ENCODE assay signal across 11 mouse cellular contexts in the genomic region with DNA sequence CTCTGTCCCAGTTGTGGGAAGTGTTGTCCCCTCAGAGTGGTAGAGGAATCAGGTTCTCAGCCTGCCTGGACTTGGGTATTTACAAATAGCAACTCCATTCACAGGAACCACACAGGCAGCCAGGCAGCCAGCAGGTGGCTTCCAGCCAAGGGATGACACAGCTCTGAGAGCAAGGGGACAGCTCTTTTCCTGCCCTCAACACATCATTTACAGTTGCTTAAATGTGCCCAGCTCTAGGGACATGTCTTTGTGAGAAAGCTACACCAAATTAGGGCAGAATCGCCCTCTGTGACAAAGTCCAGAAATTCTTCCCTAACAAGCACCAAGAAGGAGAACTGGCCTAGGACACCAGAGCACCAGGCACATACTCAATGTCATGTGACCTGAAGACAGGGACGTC. TPM values are rescaled to one million over a fixed set of nuclear protein-coding genes. Genes with fewer than 3 reads are reported as not detected.
DNase-seq lines count a peak whose midpoint lies in the region; ATAC-seq and TF ChIP-seq lines count a peak whose summit lies in the region.
"Had no signal": no experiment of that assay in that cellular context is flagged by ENCODE, and none has a peak within 500 bp of the region (broad histone marks: within the 10 kb centered on the region; RNA-seq: fewer than 3 reads in every experiment).

No protein-coding gene starts in this region.

- ATAC-seq in cerebellum, adult (ENCODE audit: insufficient number of reproducible peaks, low FRiP score, low TSS enrichment): no peak
- ATAC-seq: forebrain, embryonic 14.5 days had no signal

- peak; percentile 18; the same call in 1 of the 2 replicates for TF ChIP-seq CTCF in layer of hippocampus, adult 2 months (conservative IDR thresholded peaks at IDR 0.05)

- H3K4me3 ChIP-seq in layer of hippocampus, adult 2 months: no peak overlapping the region
- H3K4me3 ChIP-seq: heart, embryonic 13.5 days; myocyte had no signal

- no peak overlapping the region for H3K27ac ChIP-seq in layer of hippocampus, adult 2 months
- H3K27ac ChIP-seq: heart, embryonic 13.5 days had no signal

- DNase-seq in cerebellum, postnatal 14 days: peak; percentile 83 to 84
- DNase-seq in layer of hippocampus, adult 2 months (ENCODE audit: low spot score in 2 of 2): peak in 1 of 2 experiments; percentile 44
- DNase-seq in layer of hippocampus, adult 11-12 months (ENCODE audit: low spot score): no peak
- peak; percentile 16 for DNase-seq in right cerebral cortex, postnatal 4 days
- no peak for DNase-seq in right cerebral cortex, adult 18-20 months
- no peak for DNase-seq in retina, postnatal 1 day
- DNase-seq in spleen, postnatal 14 days (ENCODE audit: low spot score in 2 of 2): no peak

RNA-seq across cellular contexts. Expression of a gene that starts 11.4 kb away (rescaled TPM):
- total RNA-seq in layer of hippocampus, adult 2 months (2021): 1 to 10 TPM; 5.5 to 6.9 TPM

RNA-seq across cellular contexts. Expression of a gene that starts 41.9 kb away (rescaled TPM):
- under 1 TPM; 0.52 to 0.74 TPM for total RNA-seq in layer of hippocampus, adult 2 months (2021)

Comparison
In these comparisons a context has a peak if more than half of its experiments do, and no peak if none do; other contexts are left out.
1. DNase-seq: peak in cerebellum, postnatal 14 days (2 of 2) and right cerebral cortex, postnatal 4 days (single experiment); none in layer of hippocampus, adult 11-12 months (single experiment), right cerebral cortex, adult 18-20 months (single experiment), retina, postnatal 1 day (single experiment) and spleen, postnatal 14 days (0 of 2).